Mouse (Mus musculus): ENCODE results near the gene Vezf1.
"Not testable (repeated sequence)": the region's sequence is repeated elsewhere in the genome, so short reads cannot be mapped to it uniquely, and the experiment has no call there.

Gene Vezf1

GRCm38 (mm10) chr11:88067586-88068410, at the start of gene Vezf1:
Vezf1 (plus strand) TSS chr11:88068279.
- DNase-seq (ENCODE audit: low spot score): peak; percentile 61

DNA sequence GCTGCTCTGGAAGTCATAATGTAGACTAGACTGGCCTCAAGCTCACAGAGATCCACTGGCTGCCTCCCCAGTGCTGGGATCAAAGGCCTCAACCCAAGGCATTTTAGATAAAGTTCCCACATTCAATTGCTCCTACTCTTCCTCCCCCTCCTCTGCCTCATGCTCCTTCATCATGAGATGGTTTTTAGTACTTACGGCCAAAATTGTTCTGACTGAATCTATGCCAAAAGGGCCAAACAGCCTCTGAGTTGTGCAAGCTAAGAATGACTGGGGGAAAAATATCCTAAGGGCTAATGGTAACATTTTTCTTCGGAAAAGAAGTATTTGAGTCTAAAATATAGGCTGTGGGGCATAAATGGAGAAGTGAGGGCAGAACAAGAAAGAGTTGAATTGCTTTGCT, 44.1 kb upstream of the Vezf1 start:
- no peak for DNase-seq (ENCODE audit: low spot score)

DNA sequence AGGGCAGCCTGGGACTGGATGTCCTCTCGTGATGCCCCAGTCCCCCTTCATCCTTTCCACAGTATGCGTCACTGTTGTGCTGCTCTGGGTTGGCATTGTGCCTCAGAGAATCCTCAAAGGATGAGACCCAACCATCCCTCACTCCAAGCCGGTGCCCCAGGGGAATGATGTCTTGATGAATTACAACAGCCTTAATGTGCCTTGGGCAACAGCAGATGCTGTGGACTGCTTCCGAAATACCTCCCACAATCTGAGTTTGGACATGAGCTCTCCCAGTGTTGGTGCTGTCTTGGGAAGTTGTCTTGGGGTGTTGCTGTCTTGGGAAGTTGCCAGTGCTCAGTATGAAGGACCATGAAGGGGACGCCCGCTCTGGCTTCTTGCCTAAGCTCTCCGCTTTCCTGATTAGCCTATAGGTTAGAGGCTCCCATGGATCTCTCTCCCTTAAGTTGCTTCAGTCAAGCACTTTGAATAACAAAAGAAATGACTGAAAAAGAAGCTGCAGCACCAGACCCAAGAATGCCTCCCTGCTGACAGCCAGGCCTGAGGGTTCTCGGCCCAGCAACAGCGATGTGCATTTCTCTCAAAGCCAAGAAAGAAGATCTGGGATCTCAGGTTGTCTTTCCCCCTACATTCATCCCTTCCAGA, 40.6 kb upstream of the Vezf1 start:
- DNase-seq (ENCODE audit: low spot score): no peak

DNA sequence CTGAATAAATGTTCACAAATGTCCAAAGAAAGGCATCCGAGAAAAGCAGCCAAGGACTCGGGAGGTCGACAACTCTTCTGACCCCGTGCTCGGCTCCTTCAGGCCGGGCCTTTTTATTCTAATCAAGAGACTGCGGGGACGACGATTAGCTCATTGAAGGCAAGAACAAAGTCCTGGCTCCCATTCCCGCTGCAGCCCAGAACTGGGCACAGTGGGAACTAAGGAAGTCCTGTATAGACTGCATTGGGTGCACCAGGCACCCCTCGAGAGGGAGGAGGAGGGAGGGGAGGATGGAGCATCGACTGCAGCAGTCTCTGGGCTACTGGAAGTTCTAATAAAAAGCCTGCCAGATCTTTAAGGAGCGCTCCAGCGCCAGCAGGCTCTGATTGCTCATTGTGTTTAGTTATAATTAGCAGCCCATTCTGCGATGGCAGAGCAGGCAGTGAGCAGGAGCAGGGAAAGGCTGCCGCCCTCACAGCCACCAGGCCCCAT, 39.8 kb upstream of the Vezf1 start:
- DNase-seq (ENCODE audit: low spot score): no peak

DNA sequence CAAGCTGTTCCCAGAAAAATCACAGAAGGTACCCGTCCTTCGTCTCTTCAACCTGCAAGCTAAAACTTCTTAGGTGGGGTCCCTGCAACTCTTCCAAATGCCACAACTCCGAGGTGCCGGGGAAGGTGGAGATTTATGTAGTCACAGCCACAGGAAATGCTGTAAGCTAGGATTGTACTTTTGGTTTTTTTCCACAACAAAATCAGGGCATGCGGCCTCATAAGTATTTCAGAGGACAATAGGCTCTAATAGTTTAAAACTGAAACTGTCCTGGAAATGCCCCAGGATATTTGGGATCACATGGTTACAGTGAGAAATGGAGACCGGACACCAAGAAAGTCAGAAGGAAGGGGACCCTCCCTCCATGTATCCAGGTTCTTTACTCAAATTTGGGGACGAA, 37.9 kb upstream of the Vezf1 start:
- no peak for DNase-seq (ENCODE audit: low spot score)

DNA sequence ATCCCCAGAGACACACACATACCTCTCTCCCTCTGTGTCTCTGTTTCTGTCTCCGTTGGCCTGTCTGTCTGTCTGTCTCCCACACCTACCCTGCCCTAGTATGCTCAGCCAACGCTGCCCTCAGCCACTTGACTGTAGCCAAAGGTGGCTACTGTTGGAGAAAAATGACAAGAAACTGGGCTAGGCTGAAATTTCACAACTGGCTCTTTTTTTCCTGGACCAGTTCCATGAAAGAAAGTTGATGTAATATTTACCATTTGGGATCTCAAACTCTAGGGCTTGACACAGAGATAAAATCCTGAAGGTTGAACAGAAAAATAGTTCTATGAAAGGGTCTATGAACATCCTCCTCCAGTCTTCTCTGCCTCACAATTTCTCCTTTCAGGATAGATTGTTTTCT, 37.2 kb upstream of the Vezf1 start:
- no peak for DNase-seq (ENCODE audit: low spot score)

DNA sequence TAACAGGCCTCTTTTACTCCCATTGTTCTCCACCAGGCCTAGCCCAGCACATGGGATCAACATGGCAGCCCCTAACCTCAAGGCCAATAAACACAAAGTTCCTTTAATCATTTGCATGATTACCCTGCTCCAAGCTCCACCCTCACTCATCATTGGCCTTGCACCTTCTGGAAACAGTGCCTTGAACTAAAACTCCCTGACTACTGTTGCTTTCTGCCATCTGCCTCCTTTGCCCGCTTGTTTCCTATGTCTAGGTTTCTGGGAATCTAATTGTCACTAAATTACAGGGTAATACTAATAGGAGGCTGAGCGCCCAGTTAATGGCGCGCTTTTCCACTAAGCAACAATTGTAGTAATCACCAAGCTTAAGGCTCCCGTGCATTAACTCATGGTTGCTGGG, 36.3 kb upstream of the Vezf1 start:
- no peak for DNase-seq (ENCODE audit: low spot score)

DNA sequence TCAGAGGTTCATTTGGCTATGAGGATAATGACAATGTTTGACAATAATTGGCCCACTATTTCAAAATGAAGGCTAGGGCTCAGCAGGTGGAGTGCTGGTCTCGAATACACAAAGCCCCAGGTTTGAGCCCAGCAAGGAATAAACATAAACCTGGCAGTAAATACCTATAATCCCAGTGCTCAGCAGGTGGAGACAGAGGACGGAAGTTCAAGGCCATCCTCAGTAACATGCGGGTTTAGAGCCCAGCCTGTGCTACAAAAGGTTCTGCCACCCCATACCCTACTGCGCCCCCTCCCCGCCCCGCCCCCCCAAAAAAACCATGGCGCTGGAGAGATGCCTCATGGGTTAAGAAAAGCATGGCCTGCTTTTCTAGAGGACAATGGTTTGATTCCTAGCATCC, 32.1 kb upstream of the Vezf1 start:
- no peak for DNase-seq (ENCODE audit: low spot score)

DNA sequence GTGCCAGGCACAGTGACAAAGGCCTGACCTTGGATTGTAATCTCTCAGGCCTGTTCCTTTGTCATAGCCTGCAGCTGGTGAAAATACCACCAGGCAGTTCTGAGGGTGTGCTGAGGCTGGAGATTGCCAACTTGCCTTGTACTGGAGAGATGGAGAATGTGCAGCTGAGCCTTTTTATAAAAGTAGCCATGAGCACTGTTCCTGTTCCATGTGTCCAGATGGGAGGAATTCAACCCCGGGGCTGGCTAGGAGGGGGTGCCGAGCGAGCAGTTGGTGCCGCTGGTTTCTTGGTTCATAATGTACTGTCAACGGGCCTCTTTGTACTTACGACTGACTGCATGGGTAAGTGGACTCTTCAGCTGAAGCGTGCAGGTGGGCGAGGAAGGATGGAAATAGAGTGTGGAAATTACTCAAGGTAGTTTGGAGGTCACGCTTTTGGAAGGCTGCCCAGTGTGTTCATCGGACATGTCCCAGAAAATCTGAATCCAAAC, 31.3 kb upstream of the Vezf1 start:
- DNase-seq (ENCODE audit: low spot score): no peak

DNA sequence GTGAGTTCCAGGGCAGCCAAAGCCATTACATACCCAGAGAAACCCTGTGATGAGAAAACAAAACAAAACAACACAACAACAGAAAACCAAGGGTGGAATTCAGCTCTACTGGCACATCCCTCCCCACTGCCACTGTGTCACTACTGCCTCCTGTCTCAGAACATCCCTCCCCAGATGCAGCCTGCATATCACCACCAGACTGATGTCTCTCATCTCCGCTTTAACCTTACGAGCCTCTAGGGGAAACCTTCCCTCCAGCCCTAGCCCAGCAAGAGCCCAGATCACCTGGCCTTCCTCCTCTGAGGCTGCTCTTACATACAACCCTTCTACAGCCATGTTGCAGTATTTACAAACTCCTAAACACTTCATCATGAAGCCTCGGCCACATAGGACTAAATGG, 30.7 kb upstream of the Vezf1 start:
- DNase-seq (ENCODE audit: low spot score): no peak

- DNase-seq (ENCODE audit: low spot score): no peak
Observed at GRCm38 (mm10) chr11:88039066-88039465, 29.0 kb upstream of the Vezf1 start.

GRCm38 (mm10) chr11:88044314-88044713, 23.8 kb upstream of the Vezf1 start:
- no peak for DNase-seq (ENCODE audit: low spot score)

DNA sequence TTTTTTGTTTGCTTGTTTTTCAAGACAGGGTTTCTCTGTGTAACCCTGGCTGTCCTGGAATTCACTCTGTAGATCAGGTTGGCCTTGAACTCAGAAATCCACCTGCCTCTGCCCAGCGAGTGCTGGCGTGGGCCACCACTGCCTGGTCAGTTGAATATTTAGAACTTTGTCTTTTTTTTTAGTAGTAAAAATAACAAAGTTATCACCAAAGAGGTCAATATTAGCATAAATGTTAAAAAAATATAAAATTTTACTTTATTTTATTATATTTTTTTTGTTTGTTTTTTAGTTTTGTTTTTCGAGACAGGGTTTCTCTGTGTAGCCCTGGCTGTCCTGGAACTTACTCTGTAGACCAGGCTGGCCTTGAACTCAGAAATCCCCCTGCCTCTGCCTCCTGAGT, 22.9 kb upstream of the Vezf1 start:
- DNase-seq (ENCODE audit: low spot score): not testable (repeated sequence)

DNA sequence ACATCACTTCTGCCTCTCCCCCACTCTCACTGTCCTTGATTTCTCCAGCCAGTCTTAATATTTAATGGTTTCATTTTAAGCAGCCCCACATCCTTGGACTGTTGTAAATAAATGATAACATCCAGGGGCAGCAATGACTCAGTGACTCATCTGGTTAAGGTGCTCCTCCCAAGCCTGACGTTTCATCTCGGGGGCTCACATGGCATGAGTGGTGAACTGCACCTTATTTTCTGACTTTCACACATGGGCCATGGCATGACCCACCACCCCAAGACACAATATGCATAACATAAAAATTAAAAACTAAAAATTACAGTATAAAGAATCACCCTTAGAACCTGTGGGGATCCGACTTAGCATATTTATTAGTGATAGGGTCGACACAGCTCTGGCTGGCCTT, 22.2 kb upstream of the Vezf1 start:
- DNase-seq (ENCODE audit: low spot score): no peak

- DNase-seq (ENCODE audit: low spot score): no peak
Observed at GRCm38 (mm10) chr11:88046323-88046937, 21.6 kb upstream of the Vezf1 start.

DNA sequence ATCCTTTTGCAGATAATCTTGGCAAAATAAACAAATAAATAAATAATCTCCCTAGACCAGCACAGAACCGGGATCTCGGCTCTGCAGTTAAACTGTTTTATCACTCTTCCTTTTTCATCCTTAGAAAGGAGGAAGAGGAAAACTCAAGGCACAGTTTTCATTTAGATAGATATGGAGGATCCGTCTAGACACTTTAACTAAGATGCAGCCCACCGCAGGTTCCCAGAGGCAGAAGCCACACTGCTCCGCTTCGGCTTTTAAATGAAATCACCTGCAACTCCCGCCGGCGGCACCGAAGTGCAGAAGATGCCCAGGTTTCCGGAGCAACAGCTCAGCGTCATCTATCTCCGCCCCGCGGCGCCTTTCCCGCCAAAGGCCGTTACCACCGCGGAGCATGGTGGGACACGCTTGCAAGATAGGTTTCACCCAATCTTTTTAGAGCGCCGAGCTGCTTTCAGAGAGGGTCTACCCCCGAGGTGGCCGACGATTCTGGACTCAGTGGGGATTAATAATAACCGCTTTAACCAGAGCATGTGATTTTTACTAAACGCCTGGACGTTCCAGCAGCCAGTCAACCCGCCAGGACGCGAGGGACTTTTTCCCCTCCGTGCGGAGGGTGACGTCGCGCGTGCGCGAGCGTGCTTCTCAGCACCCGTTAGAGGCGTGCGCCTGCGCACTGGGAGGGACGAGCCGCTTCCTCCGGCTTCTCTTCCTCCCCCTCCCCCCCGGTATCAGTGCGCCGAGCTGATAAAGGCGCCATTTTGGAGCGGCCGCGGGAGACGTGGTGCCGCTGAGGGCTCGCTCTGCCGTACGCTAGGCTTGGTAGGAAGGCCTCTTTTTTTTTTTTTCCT, 20.9 kb upstream of the Vezf1 start, which contains the start of gene Srsf1:
Srsf1 (plus strand) TSS at position 430 of the 851 bp plus-strand sequence.
- DNase-seq (ENCODE audit: low spot score): peak; percentile 97

GRCm38 (mm10) chr11:88047871-88048531, 20.1 kb upstream of the Vezf1 start:
- peak; percentile 61 for DNase-seq (ENCODE audit: low spot score)

GRCm38 (mm10) chr11:88048961-88049670, 19.0 kb upstream of the Vezf1 start:
- DNase-seq (ENCODE audit: low spot score): no peak

GRCm38 (mm10) chr11:88049732-88050131, 18.3 kb upstream of the Vezf1 start:
- DNase-seq (ENCODE audit: low spot score): no peak

- DNase-seq (ENCODE audit: low spot score): no peak
Observed at GRCm38 (mm10) chr11:88052638-88053037, 15.4 kb upstream of the Vezf1 start.

GRCm38 (mm10) chr11:88053821-88054220, 14.3 kb upstream of the Vezf1 start:
- DNase-seq (ENCODE audit: low spot score): no peak
